Mouse (Mus musculus) heart, adult 2 months (tissue): ENCODE results near the gene Sash1. TPM values are rescaled to one million over a fixed set of nuclear protein-coding genes. Genes with fewer than 3 reads are reported as not detected.

Source experiments
- DNase-seq, 2 experiments: peaks; one replicate each; pipeline ENCODE4 v3.0.0; 2021
- H3K27ac ChIP-seq: fragments of 200-600 bp; 2 replicates; pipeline ENCODE4 v1.8.1; 2022
- H3K27me3 ChIP-seq: fragments of 200-500 bp; 2 replicates; pipeline ENCODE4 v1.6.1; 2012; ENCODE audit warnings: mild to moderate bottlenecking, low read length, inconsistent platforms, mixed read lengths; ENCODE audit not compliant: control insufficient read depth, insufficient read depth
- H3K36me3 ChIP-seq: fragments of 200-500 bp; 2 replicates; pipeline ENCODE4 v1.6.1; 2012; ENCODE audit warnings: low read length, inconsistent platforms; ENCODE audit not compliant: control insufficient read depth, insufficient read depth
- H3K4me1 ChIP-seq: fragments of 200-500 bp; 2 replicates; pipeline ENCODE4 v1.6.1; 2011; ENCODE audit warnings: low read length; ENCODE audit not compliant: control insufficient read depth, insufficient read depth
- H3K4me3 ChIP-seq: fragments of 200-600 bp; 2 replicates; pipeline ENCODE4 v1.8.1; 2022
- H3K79me2 ChIP-seq: fragments of 200-500 bp; replicated peaks from 2 replicates; pipeline ENCODE4 v1.6.1; 2012; ENCODE audit warnings: mild to moderate bottlenecking, inconsistent platforms, low read length, moderate library complexity, mixed read lengths; ENCODE audit not compliant: control insufficient read depth, insufficient read depth
- H3K9ac ChIP-seq: fragments of 200-500 bp; 2 replicates; pipeline ENCODE4 v1.6.1; 2012; ENCODE audit warnings: low read depth, mild to moderate bottlenecking, control low read depth, inconsistent platforms, low read length, mixed read lengths
- CTCF ChIP-seq: fragments of 200-600 bp; IDR thresholded peaks from 2 replicates; pipeline ENCODE4 v1.8.1; 2022; ENCODE audit warnings: antibody characterized with exemption, mild to moderate bottlenecking, moderate library complexity
- EP300 ChIP-seq: fragments of 200-500 bp; IDR thresholded peaks from 2 replicates; pipeline ENCODE4 v1.6.1; 2011; ENCODE audit warnings: low read depth, low read length, control low read depth; ENCODE audit not compliant: insufficient read depth
- POLR2A ChIP-seq: fragments of 200-500 bp; IDR thresholded peaks from 2 replicates; pipeline ENCODE4 v1.6.1; 2011; ENCODE audit warnings: mild to moderate bottlenecking, low read depth, low read length, control low read depth; ENCODE audit not compliant: insufficient read depth
- WGBS: fragments of 180-500 bp; shearing (Covaris S2); methylation state at CpG from one replicate; pipeline ENCODE4 v1.1.7; 2018; 5-methylcytosine and 5-hydroxymethylcytosine counted together
- intact Hi-C: fragments of 180-260 bp; cut with DNase I; formaldehyde crosslinking; loops from one replicate; pipeline ENCODE4 v1.15.1; 2025
- polyA plus RNA-seq: library from polyadenylated mRNA; depleted of rRNA; stranded (reverse); fragments of >200 nt; gene quantifications from 2 replicates; pipeline ENCODE4 v1.2.3, GENCODE M21; 2012
- total RNA-seq, 2 experiments: library from RNA; stranded (reverse); gene quantifications; 2 replicates each; pipeline ENCODE4 v1.2.3; 2021

Gene Sash1
- total and polyA plus RNA-seq, 3 experiments = 10.0 to 32.8 (median 22.1) TPM

- Histone ChIP-seq H3K79me2 (no peaks in the 10 kb centered on the region), H3K36me3 (no peaks in the 10 kb centered on the region), H3K27me3 (no peaks in the 10 kb centered on the region), H3K4me1 (no peaks in the 10 kb centered on the region), H3K9ac (no peak overlapping the region), H3K4me3 (no peak overlapping the region), H3K27ac (no peak overlapping the region)
- TF ChIP-seq CTCF (no peak), POLR2A (no peak), EP300 (no peak)
- WGBS = 83% methylated on average over 10 of the region's 10 CpGs
- DNase-seq = no peak
- intact Hi-C loops = no loop called here
Measured at GRCm38 (mm10) chr10:8928775-8929647, 43.1 kb upstream of the Sash1 start.

GRCm38 (mm10) chr10:8928261-8928660 lies 42.4 kb upstream of the Sash1 start:
- TF ChIP-seq EP300 = no peak
- TF ChIP-seq CTCF = no peak
- no peak for TF ChIP-seq POLR2A
- intact Hi-C loops = no loop called here
- no peak overlapping the region for H3K4me3 ChIP-seq
- no peak overlapping the region for H3K27ac ChIP-seq
- H3K9ac ChIP-seq = no peak overlapping the region
- DNase-seq = no peak
- H3K27me3 ChIP-seq = no peaks in the 10 kb centered on the region
- H3K36me3 ChIP-seq = no peaks in the 10 kb centered on the region
- H3K79me2 ChIP-seq = no peaks in the 10 kb centered on the region
- H3K4me1 ChIP-seq = no peaks in the 10 kb centered on the region

GRCm38 (mm10) chr10:8926906-8927305 lies 41.0 kb upstream of the Sash1 start:
- TF ChIP-seq POLR2A (no peak), EP300 (no peak), CTCF (no peak)
- Histone ChIP-seq H3K27ac (no peak overlapping the region), H3K4me3 (no peak overlapping the region), H3K27me3 (no peaks in the 10 kb centered on the region), H3K9ac (no peak overlapping the region), H3K79me2 (no peaks in the 10 kb centered on the region), H3K4me1 (no peaks in the 10 kb centered on the region), H3K36me3 (no peaks in the 10 kb centered on the region)
- 93% methylated on average over 3 of the region's 3 CpGs for WGBS
- intact Hi-C loops = no loop called here
- no peak for DNase-seq

GRCm38 (mm10) chr10:8926295-8926694 lies 40.4 kb upstream of the Sash1 start:
- Histone ChIP-seq H3K36me3 (no peaks in the 10 kb centered on the region), H3K79me2 (no peaks in the 10 kb centered on the region), H3K4me1 (peaks cover under 1% of the 10 kb centered on the region; the same call in 1 of the 2 replicates), H3K4me3 (no peak overlapping the region), H3K27me3 (no peaks in the 10 kb centered on the region), H3K9ac (no peak overlapping the region), H3K27ac (no peak overlapping the region)
- no peak for TF ChIP-seq EP300
- no peak for TF ChIP-seq CTCF
- TF ChIP-seq POLR2A = no peak
- DNase-seq = no peak
- WGBS = 76% methylated on average over 3 of the region's 3 CpGs
- intact Hi-C loops = no loop called here

- no peak overlapping the region for H3K27ac ChIP-seq
- no peak for TF ChIP-seq POLR2A
- TF ChIP-seq EP300 = no peak
- TF ChIP-seq CTCF = no peak
- 25% methylated on average over 5 of the region's 5 CpGs for WGBS
- DNase-seq = no peak
- H3K4me1 ChIP-seq = peaks cover 2% of the 10 kb centered on the region; the same call in 1 of the 2 replicates
- H3K9ac ChIP-seq = no peak overlapping the region
- intact Hi-C loops = no loop called here
- no peaks in the 10 kb centered on the region for H3K27me3 ChIP-seq
- H3K4me3 ChIP-seq = no peak overlapping the region
- H3K79me2 ChIP-seq = no peaks in the 10 kb centered on the region
- no peaks in the 10 kb centered on the region for H3K36me3 ChIP-seq
Measured at GRCm38 (mm10) chr10:8925299-8925698, 39.4 kb upstream of the Sash1 start.

GRCm38 (mm10) chr10:8921098-8921693 lies 35.3 kb upstream of the Sash1 start:
- Histone ChIP-seq H3K27me3 (no peaks in the 10 kb centered on the region), H3K4me3 (no peak overlapping the region), H3K4me1 (peaks cover 11% of the 10 kb centered on the region), H3K9ac (no peak overlapping the region), H3K27ac (no peak overlapping the region), H3K79me2 (no peaks in the 10 kb centered on the region), H3K36me3 (peaks cover 3% of the 10 kb centered on the region; the same call in 1 of the 2 replicates)
- no peak for TF ChIP-seq CTCF
- TF ChIP-seq POLR2A = no peak
- no peak for TF ChIP-seq EP300
- no peak for DNase-seq
- WGBS = 62% methylated on average over 11 of the region's 11 CpGs
- intact Hi-C loops = no loop called here
